Mouse (Mus musculus) lung, embryonic 16.5 days (tissue): ENCODE data around the gene Zdhhc20. TPM values are rescaled to one million over a fixed set of nuclear protein-coding genes. Genes with fewer than 3 reads are reported as not detected.
"Not testable (repeated sequence)": the region's sequence is repeated elsewhere in the genome, so short reads cannot be mapped to it uniquely, and the experiment has no call there.

ENCODE experiments used
- ATAC-seq: fragments of 200-750 bp; cut with Nextera tagmentation; 2 replicates; pipeline ENCODE4 v1.8.0; 2017; ENCODE audit warnings: low read depth, mild to moderate bottlenecking, moderate library complexity
- H3K27ac ChIP-seq: fragments of 300-500 bp; sonication (generic); 2 replicates; pipeline ENCODE4 v1.5.1; 2014; ENCODE audit warnings: mild to moderate bottlenecking, control low read depth, low read length
- H3K27me3 ChIP-seq: fragments of 300-500 bp; sonication (generic); 2 replicates; pipeline ENCODE4 v1.6.1; 2014; ENCODE audit warnings: low read depth, low read length, mixed read lengths; ENCODE audit not compliant: control insufficient read depth, insufficient read depth
- H3K36me3 ChIP-seq: fragments of 300-500 bp; sonication (generic); 2 replicates; pipeline ENCODE4 v1.6.1; 2014; ENCODE audit warnings: low read length; ENCODE audit not compliant: control insufficient read depth, insufficient read depth
- H3K4me1 ChIP-seq: fragments of 300-500 bp; sonication (generic); replicated peaks from 2 replicates; pipeline ENCODE4 v1.6.1; 2014; ENCODE audit warnings: low read length, mixed read lengths; ENCODE audit not compliant: control insufficient read depth, insufficient read depth
- H3K4me2 ChIP-seq: fragments of 300-500 bp; sonication (generic); 2 replicates; pipeline ENCODE4 v1.6.1; 2014; ENCODE audit warnings: low read depth, low read length, control low read depth
- H3K4me3 ChIP-seq: fragments of 300-500 bp; sonication (generic); 2 replicates; pipeline ENCODE4 v1.5.1; 2014; ENCODE audit warnings: mild to moderate bottlenecking, low read length, control low read depth
- H3K9ac ChIP-seq: fragments of 300-500 bp; sonication (generic); 2 replicates; pipeline ENCODE4 v1.6.1; 2014; ENCODE audit warnings: low read length, control low read depth
- H3K9me3 ChIP-seq: fragments of 300-500 bp; sonication (generic); 2 replicates; pipeline ENCODE4 v1.6.1; 2016; ENCODE audit warnings: low read length; ENCODE audit not compliant: control insufficient read depth
- WGBS: fragments of 180-500 bp; shearing (Covaris S2); extraction: QIAGEN DNeasy Blood & Tissue Kit; methylation state at CpG from one replicate; pipeline ENCODE4 v1.1.7; 2014; 5-methylcytosine and 5-hydroxymethylcytosine counted together
- polyA plus RNA-seq: library from polyadenylated mRNA; unstranded; fragments of >200 nt; fragmentation: Nextera tagmentation; extraction: Ambion mirVana; gene quantifications from 2 replicates; pipeline ENCODE4 v1.2.1, GENCODE M21; 2015

Gene Zdhhc20
- polyA plus RNA-seq, 1 experiment from 2014 or later = 76.2 TPM

DNA sequence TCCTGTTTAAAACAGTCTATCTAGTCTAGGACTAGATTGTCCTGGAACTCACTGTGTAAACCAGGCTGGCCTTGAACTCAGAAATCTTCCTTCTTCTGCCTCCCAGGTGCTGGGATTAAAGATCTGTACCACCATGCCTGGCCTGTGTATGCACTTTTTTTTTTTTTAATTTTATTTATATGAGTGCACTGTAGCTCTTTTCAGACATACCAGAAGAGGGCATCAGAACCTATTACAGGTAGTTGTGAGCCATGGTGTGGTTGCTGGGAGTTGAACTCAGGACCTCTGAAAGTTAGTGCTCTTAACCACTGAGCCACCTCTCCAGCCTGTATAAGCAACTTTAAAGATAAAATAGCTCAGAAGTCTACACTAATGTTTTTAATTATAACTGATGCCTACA lies 9.0 kb downstream of the Zdhhc20 start:
- peaks cover 18% of the 10 kb centered on the region for H3K4me1 ChIP-seq
- H3K4me3 ChIP-seq = no peak overlapping the region
- no peak overlapping the region for H3K9ac ChIP-seq
- no peak overlapping the region for H3K4me2 ChIP-seq
- ATAC-seq = no peak
- no peaks in the 10 kb centered on the region for H3K9me3 ChIP-seq
- H3K27ac ChIP-seq = no peak overlapping the region
- H3K27me3 ChIP-seq = no peaks in the 10 kb centered on the region
- H3K36me3 ChIP-seq = no peaks in the 10 kb centered on the region

DNA sequence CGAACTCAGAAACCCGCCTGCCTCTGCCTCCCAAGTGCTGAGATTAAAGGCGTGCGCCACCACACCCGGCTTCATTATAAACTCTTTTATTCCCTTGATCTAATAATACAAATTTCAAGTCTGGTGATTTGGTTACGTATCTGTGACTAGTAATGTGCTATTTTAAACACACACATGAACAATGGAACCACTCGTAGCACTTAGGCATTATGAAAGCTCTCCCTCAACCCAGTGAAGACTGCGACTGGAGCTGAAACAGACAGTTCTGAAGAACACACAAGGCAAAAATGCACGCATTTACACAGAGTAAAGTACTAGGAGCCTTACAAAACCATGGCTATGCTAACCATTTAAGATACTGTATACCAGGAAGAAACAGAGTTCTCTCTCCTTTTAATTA lies 12.2 kb downstream of the Zdhhc20 start:
- 90% methylated on average over 9 of the region's 9 CpGs for WGBS
- H3K9me3 ChIP-seq = no peaks in the 10 kb centered on the region
- peaks cover 7% of the 10 kb centered on the region for H3K36me3 ChIP-seq
- H3K4me3 ChIP-seq = no peak overlapping the region
- no peak overlapping the region for H3K27ac ChIP-seq
- no peak for ATAC-seq
- H3K9ac ChIP-seq = no peak overlapping the region
- H3K4me1 ChIP-seq = peaks cover 14% of the 10 kb centered on the region
- H3K27me3 ChIP-seq = no peaks in the 10 kb centered on the region
- no peak overlapping the region for H3K4me2 ChIP-seq

DNA sequence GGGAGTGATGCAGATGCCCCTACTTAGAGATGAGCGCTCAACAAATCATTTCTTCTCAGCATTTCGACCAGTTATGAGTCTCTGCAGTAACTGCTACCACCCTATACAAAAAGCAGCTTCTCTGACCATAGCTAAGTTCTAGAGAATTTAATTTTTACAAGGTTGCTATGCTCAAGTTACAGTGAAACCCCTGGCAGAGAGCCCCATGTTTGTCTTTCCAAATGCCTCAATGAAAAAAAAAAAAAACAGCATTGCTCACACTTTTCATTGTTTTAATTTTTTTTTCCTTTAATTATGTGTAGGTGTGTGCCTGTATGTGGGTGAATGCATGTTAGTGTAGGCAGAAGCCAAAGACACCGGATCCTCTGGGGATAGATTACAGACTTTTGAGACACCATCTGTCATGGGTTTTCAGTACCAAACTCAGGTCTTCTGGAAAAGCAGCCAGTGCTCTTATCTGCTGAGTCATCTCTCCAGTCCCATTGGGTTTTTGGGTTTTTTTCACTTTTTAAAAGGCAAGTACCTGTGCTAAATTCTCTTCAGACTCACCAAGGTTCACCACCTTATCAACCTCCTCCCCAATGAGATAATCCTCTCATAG lies 23.3 kb downstream of the Zdhhc20 start:
- 97% methylated on average over 3 of the region's 3 CpGs for WGBS
- H3K27ac ChIP-seq = no peak overlapping the region
- no peaks in the 10 kb centered on the region for H3K27me3 ChIP-seq
- H3K9me3 ChIP-seq = no peaks in the 10 kb centered on the region
- ATAC-seq = no peak
- no peak overlapping the region for H3K9ac ChIP-seq
- H3K4me2 ChIP-seq = no peak overlapping the region
- H3K4me3 ChIP-seq = no peak overlapping the region
- H3K36me3 ChIP-seq = peaks cover 22% of the 10 kb centered on the region
- no peaks in the 10 kb centered on the region for H3K4me1 ChIP-seq

DNA sequence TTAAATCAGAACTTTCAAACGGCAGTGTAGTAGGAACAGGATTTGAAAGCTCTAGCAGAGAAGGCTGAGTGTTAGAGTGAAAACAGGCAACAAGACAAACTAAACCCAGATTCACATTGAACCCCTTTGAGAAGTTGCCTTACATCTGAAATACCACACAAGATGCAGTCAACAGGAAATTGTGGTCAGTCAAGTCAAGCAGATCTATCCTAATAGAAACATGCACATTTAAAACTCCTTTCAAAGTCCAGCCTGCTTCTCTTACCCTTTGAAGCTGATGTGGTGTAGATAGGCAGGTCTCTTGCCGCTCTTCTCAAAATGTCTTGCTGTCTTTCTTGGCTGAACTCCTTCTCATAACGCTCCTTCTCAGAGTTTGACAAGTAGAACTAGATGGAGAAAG lies 24.8 kb downstream of the Zdhhc20 start:
- WGBS = 90% methylated on average over 3 of the region's 3 CpGs
- H3K4me2 ChIP-seq = no peak overlapping the region
- peaks cover 29% of the 10 kb centered on the region for H3K36me3 ChIP-seq
- H3K27me3 ChIP-seq = no peaks in the 10 kb centered on the region
- no peak overlapping the region for H3K27ac ChIP-seq
- H3K4me3 ChIP-seq = no peak overlapping the region
- ATAC-seq = no peak
- no peak overlapping the region for H3K9ac ChIP-seq
- no peaks in the 10 kb centered on the region for H3K4me1 ChIP-seq
- no peaks in the 10 kb centered on the region for H3K9me3 ChIP-seq

DNA sequence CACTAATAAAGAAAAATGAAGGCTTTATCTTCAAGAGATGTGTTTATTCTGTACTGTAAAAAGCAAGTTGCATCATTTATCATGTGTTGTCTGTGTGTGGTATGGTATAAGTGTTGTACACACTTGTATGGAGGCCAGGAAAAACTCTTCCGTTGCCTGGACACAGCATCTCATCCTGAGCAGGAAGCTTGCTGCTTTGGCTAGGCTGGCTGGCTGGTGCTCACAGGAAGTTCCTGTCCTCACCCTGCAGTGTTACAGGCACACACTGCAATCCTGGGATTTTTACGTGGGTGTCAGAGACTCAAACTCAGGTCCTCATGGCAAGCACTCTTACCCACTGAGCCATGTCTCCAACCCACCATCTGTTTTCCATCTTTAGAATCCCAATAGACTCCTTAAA lies 26.9 kb downstream of the Zdhhc20 start:
- WGBS = 42% methylated on average over 2 of the region's 2 CpGs
- H3K36me3 ChIP-seq = peaks cover 31% of the 10 kb centered on the region

DNA sequence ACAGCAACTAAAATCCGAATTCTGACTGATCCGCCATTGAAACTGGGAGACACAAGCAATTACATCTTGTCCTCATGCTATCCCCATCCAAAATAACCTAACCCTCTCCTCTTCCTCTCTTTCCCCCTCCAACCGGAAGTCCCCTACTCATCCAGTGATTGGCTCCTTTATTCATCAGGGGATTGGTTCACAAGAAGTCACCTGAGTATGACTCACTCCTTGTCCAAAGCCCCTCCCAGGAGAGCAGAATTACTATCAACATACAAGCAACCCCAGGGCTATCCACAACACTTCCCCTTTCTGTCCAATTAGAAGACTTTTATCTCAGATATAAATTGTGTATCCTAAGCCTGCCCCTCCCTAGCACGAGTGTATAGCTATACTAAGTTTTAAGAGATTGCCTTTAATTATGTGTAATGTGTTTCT lies 28.1 kb downstream of the Zdhhc20 start:
- H3K9ac ChIP-seq = no peak overlapping the region
- H3K4me2 ChIP-seq = no peak overlapping the region
- ATAC-seq = no peak
- WGBS = 84% methylated on average over 4 of the region's 4 CpGs
- no peak overlapping the region for H3K27ac ChIP-seq
- H3K36me3 ChIP-seq = peaks cover 30% of the 10 kb centered on the region
- H3K4me1 ChIP-seq = no peaks in the 10 kb centered on the region
- H3K4me3 ChIP-seq = no peak overlapping the region
- H3K9me3 ChIP-seq = no peaks in the 10 kb centered on the region
- H3K27me3 ChIP-seq = no peaks in the 10 kb centered on the region

More for the DNA sequence above, 26.9 kb downstream of the Zdhhc20 start:
- H3K9me3 ChIP-seq = no peaks in the 10 kb centered on the region
- no peak overlapping the region for H3K27ac ChIP-seq
- no peak overlapping the region for H3K4me3 ChIP-seq
- no peaks in the 10 kb centered on the region for H3K27me3 ChIP-seq
- no peak for ATAC-seq
- no peak overlapping the region for H3K4me2 ChIP-seq
- no peak overlapping the region for H3K9ac ChIP-seq
- no peaks in the 10 kb centered on the region for H3K4me1 ChIP-seq

DNA sequence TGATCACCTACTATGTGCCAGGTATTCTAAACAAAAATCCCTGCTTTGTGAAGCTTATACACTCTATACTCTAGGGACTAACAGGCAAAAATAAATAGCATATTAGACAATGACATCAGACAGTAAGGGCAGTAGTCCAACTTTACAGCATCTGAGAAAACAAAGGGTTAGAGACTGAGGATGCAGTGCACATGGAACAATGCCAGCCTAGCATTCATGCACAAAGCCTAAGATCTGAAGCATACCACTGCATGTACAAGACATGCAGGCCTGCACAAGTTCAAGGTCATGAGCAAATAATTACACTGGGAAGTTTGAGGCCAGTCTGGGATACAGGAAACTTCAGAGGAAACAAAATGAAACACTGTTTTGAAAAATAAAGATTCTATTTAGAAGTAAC lies 30.6 kb downstream of the Zdhhc20 start:
- ATAC-seq = peak; percentile 74
- H3K4me3 ChIP-seq = no peak overlapping the region

DNA sequence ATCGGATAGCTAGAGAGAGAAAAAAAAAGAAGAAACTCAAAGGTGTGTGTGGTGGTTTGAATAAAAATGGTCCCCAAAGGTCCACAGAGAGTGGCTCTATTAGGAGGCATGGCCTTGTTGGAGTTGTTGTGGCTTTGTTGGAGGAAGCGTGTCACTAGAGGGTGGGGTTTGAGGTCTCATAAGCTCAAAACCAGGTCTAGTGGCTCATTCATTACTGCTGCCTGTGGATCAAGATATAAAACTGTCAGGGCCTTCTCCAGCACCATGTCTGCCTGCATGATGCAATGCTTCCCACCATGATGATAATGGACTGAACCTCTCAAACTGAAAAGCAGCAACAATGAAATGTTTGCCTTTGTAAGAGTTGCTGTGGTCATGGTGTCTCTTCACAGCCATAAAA lies 31.5 kb downstream of the Zdhhc20 start:
- Histone ChIP-seq H3K4me2 (no peak overlapping the region), H3K9ac (no peak overlapping the region), H3K27me3 (no peaks in the 10 kb centered on the region), H3K27ac (no peak overlapping the region), H3K4me3 (no peak overlapping the region), H3K9me3 (no peaks in the 10 kb centered on the region), H3K4me1 (no peaks in the 10 kb centered on the region), H3K36me3 (peaks cover 16% of the 10 kb centered on the region)
- no peak for ATAC-seq
- WGBS = 83% methylated on average over 2 of the region's 2 CpGs

More for the DNA sequence above, 30.6 kb downstream of the Zdhhc20 start:
- H3K27ac ChIP-seq = 0 out of 2 replicates have a peak overlapping the region, but pooled peaks have one; percentile 2
- H3K4me1 ChIP-seq = no peaks in the 10 kb centered on the region
- no peak overlapping the region for H3K4me2 ChIP-seq
- H3K36me3 ChIP-seq = peaks cover 20% of the 10 kb centered on the region
- H3K27me3 ChIP-seq = no peaks in the 10 kb centered on the region
- no peak overlapping the region for H3K9ac ChIP-seq
- H3K9me3 ChIP-seq = no peaks in the 10 kb centered on the region

DNA sequence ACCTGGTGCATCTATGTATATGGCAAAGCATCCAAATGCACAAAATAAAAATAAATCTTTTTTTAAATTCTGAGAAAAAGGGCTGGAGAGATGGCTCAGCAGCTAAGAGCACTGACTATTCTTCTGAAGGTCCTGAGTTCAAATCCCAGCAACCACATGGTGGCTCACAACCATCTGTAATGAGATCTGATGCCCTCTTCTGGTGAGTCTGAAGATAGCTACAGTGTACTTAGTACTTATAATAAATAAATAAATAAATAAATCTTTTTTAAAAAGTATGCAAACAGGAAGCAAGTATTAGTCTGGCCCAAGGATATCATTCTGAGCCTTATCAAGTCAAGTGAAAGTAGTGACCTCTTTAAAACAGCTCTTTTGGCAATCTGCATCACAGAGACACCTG lies 34.0 kb downstream of the Zdhhc20 start:
- not testable (repeated sequence) for H3K4me1 ChIP-seq, ATAC-seq, H3K9me3 ChIP-seq, H3K27ac ChIP-seq, H3K27me3 ChIP-seq, H3K9ac ChIP-seq, H3K4me2 ChIP-seq, H3K4me3 ChIP-seq
- H3K36me3 ChIP-seq = peaks cover 14% of the 10 kb centered on the region

DNA sequence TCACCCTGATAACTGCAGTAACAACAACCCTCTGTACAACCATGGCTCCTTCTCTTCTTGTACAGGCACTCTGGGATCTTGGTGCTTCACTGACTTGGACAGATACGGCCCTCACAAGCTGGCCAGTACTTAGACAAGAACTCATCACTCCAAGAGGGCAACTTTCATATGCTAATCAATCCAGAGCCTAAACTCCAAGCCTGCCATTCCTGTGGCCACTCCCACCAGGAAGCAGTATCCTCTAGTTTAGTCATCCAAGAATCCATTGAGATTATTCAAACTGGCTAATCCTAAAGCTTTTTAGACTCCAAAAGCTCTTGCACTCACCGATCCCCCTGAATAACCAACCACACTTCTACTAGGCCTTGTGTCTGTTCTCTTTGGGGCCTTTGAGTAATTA lies 37.1 kb downstream of the Zdhhc20 start:
- H3K9ac ChIP-seq = no peak overlapping the region
- H3K4me3 ChIP-seq = no peak overlapping the region
- ATAC-seq = no peak
- 88% methylated on average over 2 of the region's 2 CpGs for WGBS
- no peak overlapping the region for H3K4me2 ChIP-seq
- no peaks in the 10 kb centered on the region for H3K9me3 ChIP-seq
- H3K27me3 ChIP-seq = no peaks in the 10 kb centered on the region
- H3K27ac ChIP-seq = no peak overlapping the region
- peaks cover 6% of the 10 kb centered on the region for H3K36me3 ChIP-seq
- no peaks in the 10 kb centered on the region for H3K4me1 ChIP-seq
